Mouse (Mus musculus) liver, adult 2 months (tissue): Measurements from ENCODE around the gene Otud7a.

ENCODE experiments used
- CTCF ChIP-seq: fragments of 200-500 bp; IDR thresholded peaks from 2 replicates; pipeline ENCODE4 v1.5.1; 2011; ENCODE audit warnings: low read depth, low read length, control low read depth
- POLR2A ChIP-seq: fragments of 200-500 bp; IDR thresholded peaks from 2 replicates; pipeline ENCODE4 v1.6.1; 2011; ENCODE audit warnings: low read length, control low read depth; ENCODE audit not compliant: insufficient read depth; ENCODE audit errors: extremely low read depth

DNA sequence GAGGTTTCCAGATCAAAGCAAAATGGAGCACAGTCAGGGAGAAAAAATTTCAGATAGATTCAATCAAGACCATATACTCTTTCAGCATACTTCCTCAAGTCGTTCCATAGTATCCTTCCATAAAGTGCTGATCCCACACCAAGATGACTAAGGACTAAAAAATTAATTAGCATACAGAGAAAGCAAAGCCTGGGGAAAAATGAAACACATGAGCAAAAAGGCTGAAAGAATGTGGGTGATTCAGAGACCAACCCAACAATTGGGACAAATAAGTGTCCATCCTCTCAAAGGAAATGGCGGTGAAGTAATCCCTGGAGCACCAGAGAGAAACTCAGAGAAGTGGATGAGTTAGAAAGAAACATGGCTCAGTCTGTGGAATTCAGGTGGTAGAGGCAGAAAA lies 38.5 kb downstream of the Otud7a start:
- TF ChIP-seq POLR2A (no peak), CTCF (no peak)
